Mouse (Mus musculus): ENCODE data around the gene Cfh.
"Not testable (repeated sequence)": the region's sequence is repeated elsewhere in the genome, so short reads cannot be mapped to it uniquely, and the experiment has no call there.

Cfh gene

DNA sequence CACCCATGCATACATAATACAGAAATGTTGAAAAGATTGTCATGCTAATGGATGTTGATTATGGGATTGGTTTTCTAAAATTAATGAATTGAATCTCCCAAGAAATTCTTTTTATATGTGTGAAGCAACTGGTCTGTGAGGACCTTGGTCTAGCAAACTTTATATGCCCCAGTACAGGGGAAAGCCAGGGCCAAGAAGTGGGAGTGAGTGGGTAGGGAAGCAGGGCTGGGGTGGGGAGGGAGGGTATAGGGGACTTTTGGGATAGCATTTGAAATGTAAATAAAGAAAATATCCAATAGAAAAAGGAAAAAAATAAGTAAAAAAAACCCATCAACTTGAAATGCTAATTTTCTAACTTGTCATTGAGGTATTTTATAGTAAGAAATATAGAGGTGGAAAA is at the start of gene Cfh:
Cfh (minus strand) TSS at position 101 of the 400 bp plus-strand sequence.
- DNase-seq, result not testable (repeated sequence)

DNA sequence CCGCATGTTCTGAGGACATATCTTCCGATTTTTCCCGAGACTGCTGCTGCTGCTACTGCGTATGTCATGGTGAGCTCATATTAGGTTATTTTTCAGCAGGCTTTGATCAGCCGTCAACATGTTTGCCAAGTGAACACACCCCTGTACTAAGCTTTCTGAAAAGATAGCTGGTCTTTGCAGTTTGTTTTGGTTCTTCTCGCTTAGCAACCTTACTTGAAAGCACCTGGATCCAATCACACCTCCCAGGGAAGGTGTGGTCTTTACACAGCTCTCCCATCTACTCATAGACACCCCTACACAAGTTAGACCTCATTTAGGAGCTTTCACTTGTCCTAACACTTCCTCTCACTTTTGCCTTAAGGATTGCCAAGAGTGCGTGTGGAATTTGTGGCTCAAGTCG is 43.1 kb upstream of the Cfh start:
- DNase-seq, result no peak

DNA sequence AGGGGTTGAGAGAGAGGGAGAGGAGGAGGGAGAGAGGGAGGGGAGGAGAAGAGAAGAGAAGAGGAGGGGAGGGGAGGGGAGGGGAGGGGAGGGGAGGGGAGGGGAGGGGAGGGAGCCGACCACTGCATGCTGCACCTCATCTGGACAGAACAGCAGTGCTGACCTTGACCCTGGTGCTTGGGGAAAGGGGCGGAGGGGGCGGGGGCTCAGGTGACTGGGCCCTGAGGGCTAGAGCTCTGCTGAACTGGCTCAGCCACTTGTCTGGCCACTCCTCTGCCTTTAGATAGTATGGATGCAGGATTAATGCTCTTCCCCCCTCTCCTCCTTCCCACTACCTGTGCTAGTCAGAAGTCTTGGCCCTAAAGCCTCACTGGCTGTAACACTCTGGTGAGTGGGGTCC is 41.7 kb upstream of the Cfh start:
- DNase-seq, result no peak

DNA sequence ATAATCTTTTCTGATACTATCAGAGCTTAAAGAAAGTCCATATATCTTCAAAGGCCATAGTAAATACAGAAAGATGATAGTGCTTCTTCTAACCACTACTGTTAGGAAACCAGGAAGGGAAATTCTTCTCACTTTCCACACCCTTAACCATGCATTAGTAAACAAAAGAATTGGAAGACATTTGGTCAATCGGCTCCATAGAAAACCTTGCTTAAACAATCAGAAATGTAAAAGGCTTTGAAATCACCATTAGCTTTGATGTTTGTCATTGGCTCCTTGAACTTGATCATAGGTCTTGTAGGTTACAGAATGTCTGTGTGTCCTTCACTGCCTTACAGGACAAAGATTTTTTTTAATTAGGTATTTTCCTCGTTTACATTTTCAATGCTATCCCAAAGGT is 21.8 kb upstream of the Cfh start:
- DNase-seq, result no peak

DNA sequence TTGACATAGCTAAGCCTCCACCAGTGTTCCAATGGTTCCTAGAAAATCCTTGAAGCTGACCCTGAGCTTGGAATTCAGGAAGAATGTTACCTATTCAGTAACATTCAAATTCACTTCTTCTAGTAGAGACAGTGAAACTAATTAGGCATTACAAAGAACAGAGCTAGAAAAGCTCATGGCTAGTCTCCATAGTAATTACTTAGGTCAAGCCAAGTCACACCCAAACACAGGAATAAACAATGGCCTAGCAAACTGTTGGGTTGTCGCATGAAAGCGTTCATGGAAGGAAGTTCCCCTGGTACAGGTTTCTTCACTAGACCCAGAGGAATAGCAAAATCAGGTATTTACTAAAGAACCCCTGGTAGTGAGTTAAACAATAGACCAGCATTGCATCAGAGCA is 4.9 kb upstream of the Cfh start:
- not testable (repeated sequence) for DNase-seq

DNA sequence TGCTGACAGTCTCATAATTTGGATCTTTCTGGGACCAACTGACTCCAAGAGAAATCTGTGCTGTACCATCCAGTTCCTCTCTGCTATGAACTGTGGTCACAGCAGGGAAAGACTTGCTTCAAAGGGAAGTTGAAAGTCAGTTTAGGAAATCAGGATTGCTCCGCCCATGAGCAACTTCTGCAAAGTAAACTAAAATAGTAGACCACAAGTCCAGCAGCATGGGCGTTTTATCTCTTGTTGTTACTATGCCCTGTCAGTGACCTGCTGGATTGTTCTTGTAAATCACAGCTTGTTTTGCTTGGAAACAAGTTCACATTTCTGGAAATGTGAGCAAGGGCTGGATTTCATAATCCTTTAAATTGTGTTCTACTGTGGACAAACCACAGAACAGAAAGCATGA is 356 bp downstream of the Cfh start:
- DNase-seq, result peak; percentile 75

DNA sequence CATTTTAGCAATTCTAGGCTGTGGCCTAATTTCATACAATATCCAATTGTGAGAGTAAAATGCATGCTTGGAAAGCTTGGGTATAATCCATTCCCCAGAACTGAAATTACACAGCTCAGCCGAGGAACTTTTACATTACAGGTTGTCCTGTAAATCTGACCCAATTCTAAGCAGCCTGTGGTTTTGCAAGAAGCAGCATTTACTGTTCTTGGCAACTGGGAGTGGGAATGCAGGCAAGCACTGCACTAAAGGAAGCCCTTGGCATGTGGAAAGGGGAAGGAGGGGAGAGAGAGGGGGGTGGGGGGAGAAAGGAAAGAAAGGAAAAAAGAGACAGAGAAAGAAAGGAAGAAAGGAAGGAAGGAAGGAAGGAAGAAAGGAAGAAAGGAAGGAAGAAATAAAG is 3.4 kb downstream of the Cfh start:
- DNase-seq, result no peak

DNA sequence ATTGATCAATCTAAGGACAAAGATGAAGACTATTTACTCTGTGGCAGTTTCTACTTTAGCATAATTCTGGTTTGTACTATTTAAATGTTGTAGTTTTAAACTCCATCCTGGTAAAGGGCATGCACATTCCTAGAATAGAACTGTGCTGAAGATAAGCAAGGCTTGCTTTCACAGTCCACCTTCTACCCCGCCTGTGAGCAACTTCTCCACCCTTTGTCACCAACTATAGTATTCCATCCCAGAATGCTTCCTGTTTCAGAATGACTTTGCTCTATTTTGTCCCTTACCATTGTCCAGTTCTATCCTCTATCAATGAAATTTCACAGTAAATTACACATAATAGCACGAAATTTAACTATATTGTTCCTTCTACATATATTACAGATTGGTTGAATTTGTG is 8.1 kb downstream of the Cfh start:
- DNase-seq, result no peak

DNA sequence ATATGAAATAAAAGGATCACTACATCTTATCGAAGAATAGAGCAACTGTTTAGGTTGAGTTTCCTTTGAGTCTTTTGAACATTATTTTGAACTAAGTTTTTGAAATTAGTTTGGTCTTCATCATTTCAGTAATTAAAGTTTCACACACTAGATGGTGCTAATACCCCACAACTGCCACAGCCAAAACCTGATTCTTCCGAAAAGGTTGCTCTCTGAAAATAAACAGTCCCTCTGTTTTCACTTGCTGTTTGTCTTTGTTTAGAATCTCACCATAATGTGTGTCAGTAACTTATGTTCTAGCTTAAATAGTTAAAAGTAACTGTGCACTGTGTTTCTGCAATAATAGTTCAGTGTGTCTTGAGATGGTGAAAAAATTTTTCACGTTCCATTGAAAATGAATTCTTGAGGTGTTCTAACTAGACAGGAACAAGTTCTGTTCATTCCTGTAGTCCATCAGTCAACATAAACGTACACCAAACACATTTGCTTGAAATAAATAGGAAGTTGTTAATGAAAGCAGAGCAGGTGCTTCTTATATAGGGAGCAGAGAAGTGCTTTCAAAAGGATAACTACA is 11.9 kb downstream of the Cfh start:
- DNase-seq, result no peak

DNA sequence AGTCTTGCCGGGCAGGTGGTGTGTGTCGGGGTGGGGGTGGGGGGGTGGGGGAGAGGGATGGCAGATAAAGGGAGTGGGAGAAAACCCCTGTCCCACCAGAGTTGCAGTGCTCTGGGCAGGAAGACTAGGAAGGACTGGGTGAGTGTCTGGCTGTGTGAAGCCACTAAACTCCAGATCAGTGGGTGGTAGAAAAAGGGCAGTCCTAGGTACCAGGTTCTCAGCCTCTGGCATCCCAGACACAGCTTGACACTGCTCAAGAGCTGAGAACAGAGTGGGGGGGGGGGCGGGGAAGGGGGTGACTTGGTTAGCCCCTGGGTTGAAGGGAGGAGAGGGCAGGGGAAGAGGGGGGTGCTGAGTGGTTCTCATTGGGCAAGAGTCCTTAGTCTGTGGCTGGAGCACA is 24.6 kb downstream of the Cfh start:
- DNase-seq, result no peak

DNA sequence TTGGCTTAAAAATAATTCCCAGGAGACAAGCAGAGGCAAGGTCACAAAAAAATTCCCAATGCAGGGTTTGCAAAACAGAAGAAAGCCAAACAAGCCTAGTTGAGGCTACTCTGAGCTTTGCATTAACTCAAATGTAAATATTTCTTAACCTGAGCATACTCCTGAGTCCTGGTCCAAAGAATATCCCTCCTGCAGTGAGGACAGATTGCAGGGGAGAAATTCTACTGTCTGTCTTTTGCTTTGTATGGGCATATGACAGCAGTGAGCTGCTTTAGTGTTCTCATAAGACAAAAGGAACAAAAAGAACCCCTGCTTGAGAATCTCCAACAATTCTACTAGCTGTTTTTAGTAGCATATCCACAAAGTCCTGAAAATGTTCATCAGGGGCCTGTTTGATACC is 114.1 kb downstream of the Cfh start:
- no peak for DNase-seq
